In the genomic region with DNA sequence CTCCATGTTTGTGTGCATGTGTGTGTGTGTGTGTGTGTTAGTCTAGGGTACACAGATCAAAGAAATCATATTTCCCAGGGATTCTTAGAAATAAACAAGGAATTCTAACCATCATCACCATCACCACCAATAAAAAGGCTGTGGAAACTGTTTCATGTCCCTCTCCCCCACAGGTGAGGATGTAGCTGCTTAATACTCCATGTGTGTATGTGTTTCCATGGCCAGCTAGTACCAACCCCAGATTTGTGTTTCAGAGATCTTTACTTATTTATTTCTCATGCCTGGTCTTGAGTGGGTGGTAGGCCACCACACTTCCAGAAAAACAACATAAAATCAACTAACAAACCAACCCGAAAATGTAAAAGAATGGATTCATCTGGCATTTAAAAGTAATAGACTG, we compare ENCODE assay signal across 13 mouse cellular contexts. TPM values are rescaled to one million over a fixed set of nuclear protein-coding genes. Genes with fewer than 3 reads are reported as not detected.
A peak's percentile ranks its signal among the peaks of the same experiment; 100 is the strongest.
DNase-seq lines count a peak whose midpoint lies in the region; ATAC-seq and TF ChIP-seq lines count a peak whose summit lies in the region.
"Not testable (repeated sequence)": the region's sequence is repeated elsewhere in the genome, so short reads cannot be mapped to it uniquely, and the experiment has no call there.
"Had no signal": no experiment of that assay in that cellular context is flagged by ENCODE, and none has a peak within 500 bp of the region (broad histone marks: within the 10 kb centered on the region; RNA-seq: fewer than 3 reads in every experiment).

No protein-coding gene starts in this region.

- in situ Hi-C loops in ES-E14 (cut with MboI; ENCODE audit: low sequenced_read_pairs in 2 of 2, unreplicated experiment in 2 of 2) = not testable (repeated sequence)

- DNase-seq in ES-E14 (ENCODE audit: low read depth, low spot score) = peak; percentile 98
- DNase-seq in brain, embryonic 14.5 days (ENCODE audit: low read depth) = peak; percentile 71
- peak; percentile 69 for DNase-seq in embryonic facial prominence, embryonic 11.5 days (ENCODE audit: low spot score)
- DNase-seq in heart, adult 9 months (ENCODE audit: low spot score in 2 of 2) = peak; percentile 24 to 36
- peak; percentile 19 for DNase-seq in kidney, postnatal 10 days
- peak; percentile 68 for DNase-seq in liver, postnatal 0 days
- peak; percentile 59 for DNase-seq in retina, embryonic 14.5 days (ENCODE audit: low spot score)
- DNase-seq in urinary bladder, postnatal 25 days (ENCODE audit: low spot score) = peak; percentile 31

- ATAC-seq in embryonic facial prominence, embryonic 11.5 days (replicated peaks; ENCODE audit: insufficient number of reproducible peaks, low FRiP score, low TSS enrichment, low read depth); liver, postnatal 0 days: not testable (repeated sequence)

- not testable (repeated sequence) for H3K4me3 ChIP-seq in ES-E14 (ENCODE audit: insufficient read depth in 1 of 2, low read depth in 1 of 2, low read length in 2 of 2, poor library complexity in 1 of 2, severe bottlenecking in 1 of 2); embryonic facial prominence, embryonic 11.5 days (ENCODE audit: low read depth, low read length); liver, postnatal 0 days (ENCODE audit: low read depth, low read length)

- not testable (repeated sequence) for H3K9ac ChIP-seq in ES-E14 (ENCODE audit: insufficient read depth, low read depth, low read length, poor library complexity, severe bottlenecking); embryonic facial prominence, embryonic 11.5 days (replicated peaks; ENCODE audit: low read length); liver, postnatal 0 days (replicated peaks)

- not testable (repeated sequence) for H3K4me2 ChIP-seq in embryonic facial prominence, embryonic 11.5 days (ENCODE audit: low read depth, low read length); liver, postnatal 0 days (ENCODE audit: low read depth, low read length)

- not testable (repeated sequence) for H3K4me1 ChIP-seq in ES-E14 (ENCODE audit: control insufficient read depth in 2 of 2, insufficient read depth in 2 of 2, low read length in 2 of 2, poor library complexity in 1 of 2); embryonic facial prominence, embryonic 11.5 days (ENCODE audit: control insufficient read depth, insufficient read depth, low read length); liver, postnatal 0 days (ENCODE audit: insufficient read depth)

- not testable (repeated sequence) for TF ChIP-seq CTCF in brain, embryonic 14.5 days (IDR thresholded peaks at IDR 0.05; ENCODE audit: borderline replicate concordance, extremely low read depth, insufficient read depth, insufficient read length); liver, postnatal 0 days (IDR thresholded peaks at IDR 0.05; ENCODE audit: low read depth)

- not testable (repeated sequence) for H3K27me3 ChIP-seq in embryonic facial prominence, embryonic 11.5 days (ENCODE audit: control insufficient read depth, insufficient read depth, low read length); liver, postnatal 0 days (ENCODE audit: insufficient read depth, low read length)

- H3K36me3 ChIP-seq in ES-E14 (ENCODE audit: control insufficient read depth, insufficient read depth, low read length, poor library complexity, severe bottlenecking); embryonic facial prominence, embryonic 11.5 days (replicated peaks; ENCODE audit: control insufficient read depth, insufficient read depth, low read depth, low read length); liver, postnatal 0 days (replicated peaks; ENCODE audit: insufficient read depth, low read length): not testable (repeated sequence)

- not testable (repeated sequence) for TF ChIP-seq EP300 in liver, postnatal 0 days (IDR thresholded peaks at IDR 0.05; ENCODE audit: low read depth)

- not testable (repeated sequence) for H3K9me3 ChIP-seq in ES-E14 (ENCODE audit: control insufficient read depth, insufficient read depth, low read depth, low read length); embryonic facial prominence, embryonic 11.5 days (replicated peaks; ENCODE audit: control insufficient read depth, low read length); liver, postnatal 0 days (ENCODE audit: low read length)

- WGBS in embryonic facial prominence, embryonic 11.5 days = 88% methylated on average over 1 of the region's 1 CpGs
- 71% methylated on average over 1 of the region's 1 CpGs for WGBS in liver, postnatal 0 days (ENCODE audit: insufficient replicate concordance)

- TF ChIP-seq POLR2A in brain, embryonic 14.5 days (IDR thresholded peaks at IDR 0.05; ENCODE audit: borderline replicate concordance, extremely low read depth, insufficient read depth, insufficient read length, poor library complexity, severe bottlenecking) = not testable (repeated sequence)

- not testable (repeated sequence) for H3K27ac ChIP-seq in ES-E14 (ENCODE audit: insufficient read depth, low read depth, low read length, poor library complexity, severe bottlenecking); embryonic facial prominence, embryonic 11.5 days (replicated peaks; ENCODE audit: low read depth, low read length); liver, postnatal 0 days (ENCODE audit: low read depth)

RNA-seq across cellular contexts. Expression of a gene that starts 6.9 kb away (rescaled TPM):
- total RNA-seq in ES-E14 (2012; rRNA removed) = not detected in 2 replicates
- polyA plus RNA-seq in brain, embryonic 14.5 days (2012; rRNA removed) = 2.6 and 3.4 TPM in 2 replicates
- 17.6 and 19.6 TPM in 2 replicates for polyA plus RNA-seq in embryonic facial prominence, embryonic 11.5 days (2014; fragmentation: Nextera tagmentation; extraction: Ambion mirVana)
- polyA plus RNA-seq in liver, postnatal 0 days (2015; fragmentation: Nextera tagmentation; extraction: Ambion mirVana) = 6.8 and 8.2 TPM in 2 replicates
- polyA plus RNA-seq: erythroblast, embryonic 14.5 days had no signal

RNA-seq across cellular contexts. Expression of a gene that starts 16.2 kb away (rescaled TPM):
- 13.9 and 25.2 TPM in 2 replicates for total RNA-seq in ES-E14 (2012; rRNA removed)
- polyA plus RNA-seq in brain, embryonic 14.5 days (2012; rRNA removed) = 1.1 TPM in 2 replicates
- 11.3 and 13.6 TPM in 2 replicates for polyA plus RNA-seq in embryonic facial prominence, embryonic 11.5 days (2014; fragmentation: Nextera tagmentation; extraction: Ambion mirVana)
- polyA plus RNA-seq in liver, postnatal 0 days (2015; fragmentation: Nextera tagmentation; extraction: Ambion mirVana) = 2.1 and 2.8 TPM in 2 replicates
- total RNA-seq: layer of hippocampus, adult 8-10 months; left cerebral cortex, postnatal 25 days had no signal
- polyA plus RNA-seq: erythroblast, embryonic 14.5 days had no signal

RNA-seq across cellular contexts. Expression of a gene that starts 16.2 kb away (rescaled TPM):
- total RNA-seq in ES-E14 (2012; rRNA removed) = 1.3 and 4.4 TPM in 2 replicates
- 0.78 and 0.93 TPM in 2 replicates for polyA plus RNA-seq in brain, embryonic 14.5 days (2012; rRNA removed)
- polyA plus RNA-seq in embryonic facial prominence, embryonic 11.5 days (2014; fragmentation: Nextera tagmentation; extraction: Ambion mirVana) = 0.32 and 0.42 TPM in 2 replicates
- not detected in 2 replicates for polyA plus RNA-seq in liver, postnatal 0 days (2015; fragmentation: Nextera tagmentation; extraction: Ambion mirVana)
- total RNA-seq: gastrocnemius, adult 18-20 months; layer of hippocampus, adult 8-10 months; left cerebral cortex, postnatal 25 days had no signal
- polyA plus RNA-seq: erythroblast, embryonic 14.5 days; thymus, adult 2 months had no signal

Comparison
In these comparisons a context has a peak if more than half of its experiments do, and no peak if none do; other contexts are left out.
1. DNase-seq: peak in every context shown above with its lines; median percentile 98 in ES-E14; 71 in brain, embryonic 14.5 days; 69 in embryonic facial prominence, embryonic 11.5 days; 68 in liver, postnatal 0 days; 59 in retina, embryonic 14.5 days; 31 in urinary bladder, postnatal 25 days; 30 in heart, adult 9 months; 19 in kidney, postnatal 10 days.